Mouse (Mus musculus): ENCODE data around the gene Usp48.

DNA sequence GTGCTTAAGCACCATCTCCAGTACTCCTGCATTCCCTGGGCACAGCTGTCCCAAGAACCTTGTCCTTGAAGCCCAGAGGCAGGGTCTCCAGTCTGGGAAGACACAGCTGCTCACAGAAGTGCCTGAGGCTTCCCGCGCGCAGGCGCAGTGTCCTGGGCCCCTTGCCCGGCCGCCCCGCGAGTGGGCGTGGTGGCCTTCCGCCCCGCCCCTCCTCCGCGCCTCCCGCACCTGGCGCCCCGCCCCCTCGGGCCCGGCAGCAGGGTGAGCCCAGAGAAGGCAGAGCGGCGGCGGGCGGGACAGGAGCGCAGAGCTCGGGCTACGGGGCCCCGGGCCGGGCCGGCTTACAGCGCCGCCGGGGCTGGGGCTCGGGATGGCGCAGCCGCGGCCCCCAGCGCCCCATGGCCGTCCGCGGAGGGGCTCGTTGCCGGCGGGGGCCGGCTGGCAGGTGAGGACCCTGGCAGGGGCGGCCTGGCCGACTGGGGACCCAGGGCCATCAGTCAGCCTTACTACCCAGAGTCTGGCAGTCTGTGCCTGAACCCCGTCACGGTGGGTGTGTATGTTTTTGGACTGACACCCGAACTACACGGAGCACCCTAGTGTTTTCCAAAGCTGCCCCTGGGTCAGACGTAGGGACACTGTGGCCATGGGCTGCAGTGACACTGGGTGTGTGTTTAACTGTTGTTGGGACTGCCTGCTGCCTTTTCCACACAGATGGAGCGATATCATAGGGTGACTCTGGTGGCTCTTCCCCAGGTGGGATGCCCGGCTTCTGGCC lies 113.8 kb downstream of the Usp48 start:
- TF ChIP-seq CTCF (IDR thresholded peaks at IDR 0.05; ENCODE audit: low read depth, low read length) = no peak
- TF ChIP-seq GATA1 (IDR thresholded peaks at IDR 0.05; ENCODE audit: borderline replicate concordance, low read length) = no peak
- no peak for TF ChIP-seq TAL1 (conservative IDR thresholded peaks at IDR 0.05; ENCODE audit: low read depth, low read length)
- TF ChIP-seq POLR2AphosphoS5 (IDR thresholded peaks at IDR 0.05; ENCODE audit: insufficient replicate concordance, low read depth, low read length) = no peak

All from G1E (cell line).